Mouse (Mus musculus) liver, postnatal 0 days (tissue): ENCODE data around the gene Slc35a3.

Source experiments
- CTCF ChIP-seq: sonication (generic); IDR thresholded peaks from 2 replicates; pipeline ENCODE4 v1.5.1; 2016; ENCODE audit warnings: antibody characterized with exemption, low read depth
- EP300 ChIP-seq: IDR thresholded peaks from 2 replicates; pipeline ENCODE4 v1.6.1; 2016; ENCODE audit warnings: antibody characterized with exemption, low read depth, mild to moderate bottlenecking

GRCm38 (mm10) chr3:116710941-116711340, 1.7 kb downstream of the Slc35a3 start:
- TF ChIP-seq CTCF: no peak
- TF ChIP-seq EP300: no peak
